Mouse (Mus musculus) fat pad, adult 2 months (tissue): ENCODE results near the gene Qars.
A peak's percentile ranks its signal among the peaks of the same experiment; 100 is the strongest.

Experiments used
- DNase-seq: peaks from one replicate; pipeline ENCODE4 v3.0.0-alpha.2; 2011; ENCODE audit warnings: low read depth, low spot score; ENCODE audit errors: extremely low read depth

The Qars gene

GRCm38 (mm10) chr9:108507619-108508434 is at the start of gene Qars:
Qars (plus strand) TSS chr9:108507706.
- DNase-seq = peak; percentile 84

- peak; percentile 99 for DNase-seq
These were observed 47.6 kb upstream of the Qars start for GRCm38 (mm10) chr9:108459939-108460318.

GRCm38 (mm10) chr9:108460319-108461178 is 47.0 kb upstream of the Qars start, which contains the start of gene Ccdc71:
Ccdc71 (plus strand) TSS chr9:108460527.
- DNase-seq = no peak

- DNase-seq = no peak
These were observed 46.3 kb upstream of the Qars start, which contains the start of gene Klhdc8b for GRCm38 (mm10) chr9:108461181-108461631. Klhdc8b (minus strand) TSS chr9:108461581.

- no peak for DNase-seq
These were observed 45.8 kb upstream of the Qars start for GRCm38 (mm10) chr9:108461675-108462074.

- no peak for DNase-seq
These were observed 45.3 kb upstream of the Qars start for GRCm38 (mm10) chr9:108462192-108462591.

- DNase-seq = no peak
These were observed 43.8 kb upstream of the Qars start for GRCm38 (mm10) chr9:108463713-108464112.

GRCm38 (mm10) chr9:108466219-108466618 is 41.3 kb upstream of the Qars start:
- DNase-seq = no peak

GRCm38 (mm10) chr9:108469430-108469829 is 38.1 kb upstream of the Qars start:
- no peak for DNase-seq

- DNase-seq = no peak
These were observed 37.7 kb upstream of the Qars start for GRCm38 (mm10) chr9:108469845-108470244.

GRCm38 (mm10) chr9:108474528-108474927 is 33.0 kb upstream of the Qars start:
- no peak for DNase-seq

- DNase-seq = no peak
These were observed 28.8 kb upstream of the Qars start for GRCm38 (mm10) chr9:108478638-108479156.

GRCm38 (mm10) chr9:108479241-108479640 is 28.3 kb upstream of the Qars start:
- DNase-seq = no peak

GRCm38 (mm10) chr9:108479721-108480351 is 27.7 kb upstream of the Qars start, which contains the start of gene Lamb2:
Lamb2 (plus strand) TSS chr9:108479736.
- no peak for DNase-seq

GRCm38 (mm10) chr9:108480813-108481519 is 26.5 kb upstream of the Qars start:
- no peak for DNase-seq

- DNase-seq = no peak
These were observed 25.8 kb upstream of the Qars start for GRCm38 (mm10) chr9:108481520-108482210.

- no peak for DNase-seq
These were observed 24.3 kb upstream of the Qars start for GRCm38 (mm10) chr9:108483051-108483790.

- no peak for DNase-seq
These were observed 23.5 kb upstream of the Qars start for GRCm38 (mm10) chr9:108484021-108484420.

GRCm38 (mm10) chr9:108485301-108485875 is 22.1 kb upstream of the Qars start:
- no peak for DNase-seq
